Mouse (Mus musculus) embryonic facial prominence, embryonic 10.5 days (tissue): ENCODE results near the gene Ndufs6. TPM values are rescaled to one million over a fixed set of nuclear protein-coding genes. Genes with fewer than 3 reads are reported as not detected.

ENCODE experiments used
- DNase-seq: peaks from one replicate; pipeline ENCODE4 v3.0.0-alpha.2; 2017; ENCODE audit warnings: low spot score
- H3K27ac ChIP-seq: fragments of 300-500 bp; sonication (generic); replicated peaks from 2 replicates; pipeline ENCODE4 v1.5.1; 2016; ENCODE audit warnings: mild to moderate bottlenecking
- H3K27me3 ChIP-seq: fragments of 300-500 bp; sonication (generic); replicated peaks from 2 replicates; pipeline ENCODE4 v1.6.1; 2016; ENCODE audit warnings: low read depth, mild to moderate bottlenecking; ENCODE audit not compliant: poor library complexity, severe bottlenecking
- H3K36me3 ChIP-seq: fragments of 300-500 bp; sonication (generic); replicated peaks from 2 replicates; pipeline ENCODE4 v1.6.1; 2016; ENCODE audit warnings: mild to moderate bottlenecking, moderate library complexity
- H3K4me1 ChIP-seq: fragments of 300-500 bp; sonication (generic); 2 replicates; pipeline ENCODE4 v1.6.1; 2016
- H3K4me3 ChIP-seq: fragments of 300-500 bp; sonication (generic); 2 replicates; pipeline ENCODE4 v1.5.1; 2016; ENCODE audit warnings: mild to moderate bottlenecking, moderate library complexity
- H3K9me3 ChIP-seq: fragments of 300-500 bp; sonication (generic); 2 replicates; pipeline ENCODE4 v1.6.1; 2016; ENCODE audit warnings: mild to moderate bottlenecking
- WGBS: fragments of 180-500 bp; shearing (Covaris S2); methylation state at CpG from one replicate; pipeline ENCODE4 v1.1.7; 2016; 5-methylcytosine and 5-hydroxymethylcytosine counted together
- polyA plus RNA-seq: library from polyadenylated mRNA; unstranded; fragments of >200 nt; fragmentation: Nextera tagmentation; extraction: Ambion mirVana; gene quantifications from 2 replicates; pipeline ENCODE4 v1.2.1, GENCODE M21; 2016

Ndufs6 gene
- polyA plus RNA-seq, 1 experiment from 2014 or later = 401 TPM

DNA sequence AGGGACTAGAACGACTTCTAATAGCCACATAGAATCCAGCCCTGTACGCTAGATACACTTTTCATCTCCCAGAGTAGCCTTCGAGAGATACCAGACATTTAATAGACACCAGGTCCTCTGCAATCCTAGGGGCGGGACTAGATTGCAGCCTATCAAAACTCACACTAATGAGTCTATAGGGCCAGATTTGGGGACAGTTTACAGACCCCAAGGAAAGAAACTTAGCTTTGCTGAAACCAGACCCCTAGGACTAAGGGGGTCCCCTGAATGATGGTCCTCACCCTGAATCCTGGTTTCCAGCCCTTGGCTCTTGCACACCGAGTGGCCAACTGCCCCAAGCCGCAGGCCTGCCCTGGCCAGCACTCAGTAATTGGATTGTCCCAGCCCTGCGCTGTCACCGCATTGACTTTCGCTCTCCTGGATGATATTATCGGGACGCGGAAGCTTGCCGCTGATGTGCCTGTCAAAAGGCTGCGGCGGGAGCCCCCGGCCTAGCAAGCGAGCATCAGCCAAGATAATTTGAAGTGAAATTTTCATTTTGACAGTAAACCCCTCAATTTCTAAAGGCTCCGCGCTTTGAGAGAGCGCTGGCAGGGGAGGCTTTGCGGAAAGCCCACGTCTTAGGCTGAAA lies 57.8 kb downstream of the Ndufs6 start:
- Histone ChIP-seq H3K4me3 (peak overlapping the region; percentile 48), H3K27ac (no peak overlapping the region), H3K9me3 (no peaks in the 10 kb centered on the region), H3K36me3 (no peaks in the 10 kb centered on the region), H3K4me1 (peaks cover 38% of the 10 kb centered on the region), H3K27me3 (peaks cover 100% of the 10 kb centered on the region)
- WGBS = 3% methylated on average over 22 of the region's 22 CpGs
- DNase-seq = peak; percentile 55

GRCm38 (mm10) chr13:73269891-73270290 lies 58.5 kb downstream of the Ndufs6 start:
- 15% methylated on average over 3 of the region's 3 CpGs for WGBS
- no peak overlapping the region for H3K4me3 ChIP-seq
- H3K4me1 ChIP-seq = peaks cover 45% of the 10 kb centered on the region
- H3K27me3 ChIP-seq = peaks cover 100% of the 10 kb centered on the region
- H3K9me3 ChIP-seq = no peaks in the 10 kb centered on the region
- peak; percentile 22 for DNase-seq
- H3K36me3 ChIP-seq = no peaks in the 10 kb centered on the region
- no peak overlapping the region for H3K27ac ChIP-seq

Other genes starting within 250 kb of the Ndufs6 start
- gene Irx4, start 68.1 kb downstream of the Ndufs6 start, polyA plus RNA-seq = 3.8 and 4.1 TPM in 2 replicates
- gene Mrpl36, start within 50 bp of the Ndufs6 start, polyA plus RNA-seq = 135 and 140 TPM in 2 replicates
- 59.4 and 60.5 TPM in 2 replicates for gene Lpcat1, start 138.7 kb upstream of the Ndufs6 start, polyA plus RNA-seq
- gene Slc6a3, start 208.2 kb upstream of the Ndufs6 start, polyA plus RNA-seq = 0.20 TPM in 1 of 2 replicates, not detected in the other